Mouse (Mus musculus) urinary bladder, postnatal 10 days (tissue): ENCODE results near the gene Fahd1.

Source experiments
- DNase-seq: peaks from one replicate; pipeline ENCODE4 v3.0.0; 2022; ENCODE audit warnings: low spot score

Fahd1 gene

GRCm38 (mm10) chr17:24847386-24847785 lies 2.8 kb downstream of the Fahd1 start:
- no peak for DNase-seq

DNA sequence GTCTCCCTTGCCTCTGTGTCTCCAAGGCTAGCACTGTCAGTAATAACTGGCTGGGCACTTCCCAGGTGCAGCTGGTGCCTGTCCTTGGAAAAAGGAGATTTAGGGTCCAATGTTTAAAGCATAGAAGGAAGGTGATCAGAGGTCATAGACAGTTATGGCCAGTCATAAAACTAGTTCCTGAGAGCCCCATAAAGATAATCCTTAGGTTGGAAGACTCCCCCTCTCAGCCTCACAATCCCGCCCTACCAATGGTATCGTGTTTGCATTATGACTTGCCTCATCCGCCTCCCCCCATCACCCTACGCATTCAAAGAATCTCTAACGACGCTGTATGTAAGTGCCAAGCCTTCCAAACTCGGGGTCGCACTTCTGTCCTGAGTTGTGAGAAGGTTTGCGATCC lies 5.6 kb downstream of the Fahd1 start:
- DNase-seq = no peak

- DNase-seq = no peak
These were observed 7.5 kb downstream of the Fahd1 start for GRCm38 (mm10) chr17:24842631-24843030.

DNA sequence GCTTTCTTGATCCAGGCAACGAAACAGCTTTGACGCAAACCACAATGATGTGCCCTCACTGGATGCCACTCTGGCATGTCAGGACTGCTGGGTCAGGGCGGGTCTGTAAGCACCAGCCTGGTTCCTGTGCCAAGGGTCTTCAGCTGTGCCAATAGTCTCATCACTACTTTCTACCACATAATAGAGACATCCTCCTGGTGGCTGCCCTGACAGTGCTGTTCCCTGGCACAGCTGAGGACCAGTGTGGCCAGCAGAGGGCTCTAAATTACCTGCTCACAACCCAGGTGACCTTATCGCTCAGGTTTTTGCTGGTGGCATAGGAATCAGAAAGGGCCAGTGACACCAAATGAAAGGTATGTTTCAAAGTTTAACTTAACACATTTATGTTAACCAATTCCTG lies 9.0 kb downstream of the Fahd1 start:
- DNase-seq = no peak

DNA sequence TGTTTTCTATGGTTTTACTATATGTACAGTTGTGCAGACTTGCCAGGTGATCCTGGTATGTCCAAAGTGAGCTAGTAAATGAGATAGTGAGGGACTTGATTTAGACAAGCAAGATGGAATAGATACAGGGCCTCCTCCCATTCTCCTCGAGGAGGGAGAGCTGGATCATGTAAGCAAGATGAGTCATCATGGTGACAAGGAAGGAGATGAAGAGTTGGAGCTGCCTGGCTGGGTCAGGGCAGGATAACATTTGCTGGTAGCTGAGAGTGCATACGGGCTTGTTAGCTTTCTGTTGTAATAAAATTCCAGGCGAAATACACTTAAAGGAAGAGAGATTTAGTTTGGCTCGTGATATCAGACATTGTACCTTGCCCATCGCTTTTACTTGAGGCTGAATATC lies 9.8 kb downstream of the Fahd1 start:
- no peak for DNase-seq

GRCm38 (mm10) chr17:24839842-24840241 lies 10.3 kb downstream of the Fahd1 start, which contains the start of gene Hagh:
Hagh (plus strand) TSS chr17:24840143.
- DNase-seq = no peak

DNA sequence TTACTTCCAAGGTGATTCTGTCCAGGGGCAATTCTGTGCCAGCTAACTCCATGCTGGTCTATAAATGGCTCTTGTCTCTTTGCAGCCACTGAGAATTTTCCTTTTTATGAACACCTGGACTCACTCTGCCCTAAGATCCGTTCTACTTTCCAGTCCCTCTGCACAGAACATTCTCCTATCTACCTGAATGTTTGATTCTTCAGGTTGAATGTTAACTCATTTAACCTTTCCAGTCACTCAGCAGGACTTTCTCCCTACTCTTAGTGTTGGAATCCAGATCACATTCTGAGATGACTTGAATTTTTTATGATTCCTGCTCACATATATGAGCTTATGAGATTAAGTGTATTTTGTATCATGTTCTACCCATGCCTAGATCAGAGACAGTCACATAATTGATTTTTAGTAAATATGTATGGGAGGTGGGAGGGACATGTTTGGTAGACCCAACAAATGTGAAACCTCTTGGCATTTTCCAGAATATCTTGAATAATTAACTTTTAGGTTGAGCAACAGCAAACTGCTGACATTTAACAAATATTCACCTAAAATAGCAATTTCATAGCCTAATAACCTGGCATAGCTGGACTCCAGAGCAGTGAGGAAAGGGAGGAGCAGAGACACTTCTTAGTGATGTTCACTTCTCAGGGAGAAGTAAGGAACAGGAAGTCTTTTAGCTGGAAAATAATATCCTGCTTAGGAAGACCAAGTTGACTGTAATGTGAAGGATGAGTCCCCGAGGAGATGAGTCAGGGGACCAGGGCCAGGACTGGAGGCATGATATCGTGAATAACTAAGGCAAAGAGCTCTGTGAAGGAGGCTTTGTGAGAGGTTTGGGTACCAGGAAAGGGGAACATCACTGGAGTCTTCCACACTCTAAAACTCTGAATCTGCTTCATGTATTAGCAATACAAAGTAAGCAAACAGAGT lies 28.5 kb downstream of the Fahd1 start:
- no peak for DNase-seq

- no peak for DNase-seq
These were observed 30.7 kb downstream of the Fahd1 start for GRCm38 (mm10) chr17:24819469-24819868.

GRCm38 (mm10) chr17:24818172-24818571 lies 32.0 kb downstream of the Fahd1 start:
- DNase-seq = no peak

GRCm38 (mm10) chr17:24817503-24817902 lies 32.7 kb downstream of the Fahd1 start:
- DNase-seq = no peak

GRCm38 (mm10) chr17:24815256-24815655 lies 34.9 kb downstream of the Fahd1 start:
- DNase-seq = no peak

DNA sequence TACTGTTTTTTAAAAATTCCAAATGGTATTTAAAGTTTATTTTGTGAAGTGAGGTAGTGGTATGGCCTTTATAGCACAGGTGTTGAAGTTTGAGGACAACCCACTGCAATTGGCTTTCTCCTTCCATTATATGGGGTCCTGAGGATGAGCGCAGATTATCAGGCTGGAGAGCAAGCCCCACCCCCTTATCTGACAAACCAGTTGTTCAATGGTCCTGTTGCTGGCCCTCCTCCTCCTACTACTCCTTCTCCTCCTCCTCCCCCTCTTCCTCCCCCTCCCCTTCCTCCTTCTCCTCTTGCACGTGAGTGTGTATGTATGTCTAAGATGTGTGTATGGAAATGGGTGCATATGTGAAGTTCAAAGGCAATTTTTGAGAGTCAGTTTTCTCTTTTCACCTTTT lies 37.9 kb downstream of the Fahd1 start:
- no peak for DNase-seq

GRCm38 (mm10) chr17:24811211-24811610 lies 39.0 kb downstream of the Fahd1 start:
- DNase-seq = no peak

DNA sequence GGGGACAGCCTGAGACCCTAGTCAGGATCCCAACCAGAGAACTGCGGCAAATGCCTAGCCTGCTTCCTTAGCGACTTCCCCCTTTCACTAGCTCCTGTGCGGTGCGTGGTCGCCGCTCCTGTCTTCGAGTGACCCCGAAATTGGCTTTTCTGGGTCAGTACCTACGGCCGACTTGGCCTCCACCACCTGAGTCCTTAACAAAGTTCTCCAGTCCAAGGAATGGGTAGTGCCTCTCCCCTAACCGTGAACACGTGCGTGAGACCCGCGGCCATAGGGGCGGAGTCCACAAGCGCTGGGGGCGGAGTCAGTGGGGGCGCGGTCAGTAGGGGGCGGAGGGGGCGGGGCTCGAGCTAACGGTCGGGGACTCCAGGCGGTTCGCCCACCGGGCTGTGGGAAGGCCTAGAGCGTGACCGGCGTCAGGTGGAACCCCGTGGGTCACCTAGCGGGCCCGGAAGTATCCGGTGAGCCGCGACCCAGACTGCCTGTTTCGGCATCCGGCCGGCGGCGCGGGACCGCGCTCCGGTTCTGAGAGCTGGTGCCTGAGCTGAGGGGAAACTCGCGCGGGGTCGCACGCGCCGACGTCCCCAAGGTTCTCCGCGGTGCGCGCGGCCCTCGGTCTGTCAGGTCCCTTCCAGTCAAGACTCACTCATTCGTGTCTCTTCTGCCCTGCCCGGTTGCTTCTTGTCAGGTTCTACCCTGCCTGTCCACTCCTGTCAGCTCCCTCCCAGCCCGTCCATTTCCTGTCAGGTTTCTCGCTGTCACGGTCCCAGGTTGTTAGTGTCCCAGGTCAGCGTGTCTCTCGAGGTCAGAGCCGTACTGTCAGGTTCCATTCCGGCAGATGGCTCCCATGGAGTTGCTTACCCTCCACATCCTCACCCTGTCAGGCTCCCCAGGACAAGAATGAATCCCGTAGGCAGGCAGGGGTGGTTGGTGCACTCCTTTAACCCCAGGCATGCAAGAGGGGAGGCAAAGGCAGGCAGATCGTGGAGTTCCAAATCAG lies 45.9 kb downstream of the Fahd1 start, which contains the start of gene Meiob:
Gene Meiob, plus strand, starts transcription at position 338 of the 1,000 bp plus-strand sequence.
- DNase-seq = no peak

DNA sequence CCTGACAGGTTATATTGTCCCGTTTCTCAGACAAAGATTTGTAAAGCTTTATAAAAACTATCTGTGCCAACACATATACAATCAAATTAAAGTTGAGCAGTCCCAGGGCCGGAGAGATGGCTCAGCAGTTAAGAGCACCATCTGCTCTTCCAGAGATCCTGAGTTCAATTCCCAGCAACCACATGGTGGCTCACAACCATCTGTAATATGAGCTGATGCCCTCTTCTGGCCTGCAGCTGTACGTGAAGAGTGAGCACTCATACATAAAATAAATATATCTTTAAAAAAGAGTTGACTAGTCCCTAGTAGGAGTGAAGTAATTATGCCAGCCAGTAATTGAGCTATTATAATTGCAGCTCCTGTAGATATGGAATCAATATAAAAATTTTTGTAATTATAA lies 49.6 kb downstream of the Fahd1 start:
- no peak for DNase-seq

- DNase-seq = no peak
These were observed 50.7 kb downstream of the Fahd1 start for GRCm38 (mm10) chr17:24799476-24799875.
